Mouse (Mus musculus) limb, embryonic 15.5 days (tissue): ENCODE data around the gene St6galnac3. TPM values are rescaled to one million over a fixed set of nuclear protein-coding genes. Genes with fewer than 3 reads are reported as not detected.

Experiments
- ATAC-seq: fragments of 200-750 bp; cut with Nextera tagmentation; 2 replicates; pipeline ENCODE4 v1.8.0; 2017; ENCODE audit warnings: low read depth, moderate TSS enrichment; ENCODE audit not compliant: insufficient number of reproducible peaks, low FRiP score, low TSS enrichment
- H3K27ac ChIP-seq: fragments of 300-500 bp; sonication (generic); 2 replicates; pipeline ENCODE4 v1.5.1; 2015; ENCODE audit warnings: moderate library complexity, mild to moderate bottlenecking, inconsistent platforms
- H3K27me3 ChIP-seq: fragments of 300-500 bp; sonication (generic); 2 replicates; pipeline ENCODE4 v1.6.1; 2015; ENCODE audit warnings: inconsistent platforms
- H3K36me3 ChIP-seq: fragments of 300-500 bp; sonication (generic); 2 replicates; pipeline ENCODE4 v1.6.1; 2015; ENCODE audit warnings: inconsistent platforms
- H3K4me1 ChIP-seq: fragments of 300-500 bp; sonication (generic); 2 replicates; pipeline ENCODE4 v1.6.1; 2015; ENCODE audit warnings: inconsistent platforms
- H3K4me2 ChIP-seq: fragments of 300-500 bp; sonication (generic); 2 replicates; pipeline ENCODE4 v1.6.1; 2015; ENCODE audit warnings: mild to moderate bottlenecking, inconsistent platforms
- H3K4me3 ChIP-seq: fragments of 300-500 bp; sonication (generic); 2 replicates; pipeline ENCODE4 v1.5.1; 2015; ENCODE audit warnings: mild to moderate bottlenecking, inconsistent platforms
- H3K9ac ChIP-seq: fragments of 300-500 bp; sonication (generic); 2 replicates; pipeline ENCODE4 v1.6.1; 2015; ENCODE audit warnings: inconsistent platforms
- H3K9me3 ChIP-seq: fragments of 300-500 bp; sonication (generic); 2 replicates; pipeline ENCODE4 v1.6.1; 2016; ENCODE audit warnings: inconsistent platforms
- WGBS: fragments of 180-500 bp; shearing (Covaris S2); methylation state at CpG from one replicate; pipeline ENCODE4 v1.1.7; 2015; 5-methylcytosine and 5-hydroxymethylcytosine counted together
- polyA plus RNA-seq: library from polyadenylated mRNA; unstranded; fragments of >200 nt; fragmentation: Nextera tagmentation; extraction: Ambion mirVana; gene quantifications from 2 replicates; pipeline ENCODE4 v1.2.1, GENCODE M21; 2015

Gene St6galnac3
- polyA plus RNA-seq, 1 experiment from 2014 or later: 33.5 TPM

DNA sequence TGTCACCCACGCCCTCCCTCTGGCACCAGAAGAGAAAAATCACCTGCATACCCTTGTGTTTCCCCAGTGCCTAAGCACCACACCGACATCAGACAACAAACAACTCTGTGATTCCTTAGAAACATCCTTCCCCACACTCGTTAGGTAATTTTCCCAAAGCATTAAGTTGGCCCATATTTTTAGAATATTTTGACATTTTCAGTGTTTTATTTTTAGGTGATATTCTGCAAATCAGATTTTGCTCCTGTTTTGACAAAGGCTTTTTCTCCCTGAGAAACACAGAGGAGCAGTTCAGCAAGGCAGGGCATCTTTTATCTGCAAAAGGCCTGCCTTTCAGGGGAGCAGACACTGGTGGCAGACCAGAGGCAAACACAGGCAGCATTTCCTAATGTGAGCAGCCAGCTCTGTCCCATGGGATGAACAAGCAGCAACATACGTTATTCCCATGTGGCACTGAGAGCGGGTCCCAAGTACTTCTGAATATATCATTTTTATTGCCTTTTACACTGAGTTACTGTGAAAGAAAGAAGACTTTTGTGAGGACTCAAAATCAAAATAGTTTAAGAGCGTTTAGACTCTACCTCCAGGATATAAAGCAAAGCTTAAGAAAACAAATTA lies 199.7 kb downstream of the St6galnac3 start:
- Histone ChIP-seq H3K9me3 (no peaks in the 10 kb centered on the region), H3K36me3 (no peaks in the 10 kb centered on the region), H3K9ac (no peak overlapping the region), H3K4me2 (no peak overlapping the region), H3K27ac (no peak overlapping the region), H3K27me3 (no peaks in the 10 kb centered on the region), H3K4me1 (0 out of 2 replicates have a peak, but pooled peaks cover 2% of the 10 kb centered on the region), H3K4me3 (no peak overlapping the region)
- ATAC-seq: no peak
- WGBS: 55% methylated on average over 6 of the region's 6 CpGs

DNA sequence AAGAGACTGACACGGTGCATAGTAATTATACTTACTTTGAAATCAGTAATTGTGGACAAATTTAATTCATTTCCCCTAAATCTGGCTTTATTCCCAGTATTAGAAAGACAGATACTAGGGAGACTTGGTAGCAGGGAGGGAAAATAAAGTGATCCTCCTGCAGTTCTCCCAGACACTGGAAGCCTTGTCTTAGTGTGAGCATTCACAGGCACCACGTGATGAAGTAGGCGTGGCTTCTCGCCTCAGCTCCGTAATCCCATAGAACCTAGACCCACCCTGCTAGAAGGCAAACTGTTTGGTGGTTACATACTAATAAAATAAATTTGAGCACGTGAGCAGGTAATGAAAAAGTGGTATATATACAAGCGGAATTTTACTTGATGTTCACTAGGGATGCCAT lies 208.1 kb downstream of the St6galnac3 start:
- Histone ChIP-seq H3K4me3 (no peak overlapping the region), H3K9ac (no peak overlapping the region), H3K27ac (no peak overlapping the region), H3K27me3 (no peaks in the 10 kb centered on the region), H3K9me3 (peaks cover 4% of the 10 kb centered on the region; the same call in 1 of the 2 replicates), H3K36me3 (no peaks in the 10 kb centered on the region), H3K4me2 (no peak overlapping the region), H3K4me1 (0 out of 2 replicates have a peak, but pooled peaks cover 3% of the 10 kb centered on the region)
- no peak for ATAC-seq
- WGBS: 69% methylated on average over 7 of the region's 7 CpGs

DNA sequence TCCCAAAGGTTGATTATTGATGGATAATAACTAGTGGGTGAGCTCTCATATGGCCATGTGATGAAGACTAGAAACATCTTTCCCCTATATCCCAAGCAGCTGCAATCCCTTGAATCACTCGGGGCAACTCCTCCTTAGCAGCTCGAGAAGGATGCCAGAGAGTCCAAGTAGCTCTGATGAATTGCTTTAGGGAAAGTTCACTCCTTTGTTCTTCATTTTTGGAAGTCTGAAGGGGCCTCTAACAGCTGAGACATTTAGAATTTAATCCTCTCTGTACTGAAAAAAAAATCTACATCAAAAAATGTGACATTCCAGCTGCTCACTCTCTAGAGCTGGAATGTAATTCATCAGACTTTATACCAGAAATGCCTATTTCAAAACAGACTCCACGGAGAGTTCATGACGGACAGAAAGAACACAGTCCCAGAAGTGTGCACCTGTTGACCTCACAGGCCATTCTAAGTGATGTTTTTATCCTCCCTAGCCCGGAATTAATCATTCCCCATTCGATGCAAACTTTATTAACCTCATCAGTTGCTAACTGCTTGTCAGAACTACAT lies 211.4 kb downstream of the St6galnac3 start:
- Histone ChIP-seq H3K4me3 (no peak overlapping the region), H3K36me3 (no peaks in the 10 kb centered on the region), H3K4me2 (no peak overlapping the region), H3K9me3 (no peaks in the 10 kb centered on the region), H3K4me1 (0 out of 2 replicates have a peak, but pooled peaks cover 7% of the 10 kb centered on the region), H3K9ac (no peak overlapping the region), H3K27me3 (no peaks in the 10 kb centered on the region), H3K27ac (no peak overlapping the region)
- 47% methylated on average over 6 of the region's 6 CpGs for WGBS
- ATAC-seq: no peak

DNA sequence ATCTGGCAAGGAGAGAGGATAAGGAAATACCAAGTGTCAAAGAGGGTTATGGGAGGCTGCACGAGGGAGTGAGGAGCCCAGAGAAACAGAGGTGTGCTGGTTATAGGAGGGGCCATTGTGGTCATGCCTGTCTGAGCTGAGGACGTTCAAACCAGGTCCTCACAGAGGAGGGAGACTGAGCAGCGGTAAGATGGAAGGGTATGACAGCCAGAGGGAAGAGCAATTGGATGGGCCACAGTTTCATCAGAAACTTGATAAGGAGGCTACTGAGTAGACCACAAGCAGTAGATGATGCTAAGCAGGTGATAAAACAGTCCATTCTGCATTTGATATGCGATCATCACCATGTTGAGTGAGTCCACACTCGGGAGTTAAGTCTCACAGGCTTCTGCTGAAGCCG lies 212.4 kb downstream of the St6galnac3 start:
- H3K9ac ChIP-seq: no peak overlapping the region
- no peak overlapping the region for H3K4me3 ChIP-seq
- H3K36me3 ChIP-seq: no peaks in the 10 kb centered on the region
- no peaks in the 10 kb centered on the region for H3K9me3 ChIP-seq
- H3K4me2 ChIP-seq: no peak overlapping the region
- H3K27ac ChIP-seq: no peak overlapping the region
- 0 out of 2 replicates have a peak, but pooled peaks cover 7% of the 10 kb centered on the region for H3K4me1 ChIP-seq
- H3K27me3 ChIP-seq: no peaks in the 10 kb centered on the region
- 77% methylated on average over 6 of the region's 6 CpGs for WGBS
- no peak for ATAC-seq

DNA sequence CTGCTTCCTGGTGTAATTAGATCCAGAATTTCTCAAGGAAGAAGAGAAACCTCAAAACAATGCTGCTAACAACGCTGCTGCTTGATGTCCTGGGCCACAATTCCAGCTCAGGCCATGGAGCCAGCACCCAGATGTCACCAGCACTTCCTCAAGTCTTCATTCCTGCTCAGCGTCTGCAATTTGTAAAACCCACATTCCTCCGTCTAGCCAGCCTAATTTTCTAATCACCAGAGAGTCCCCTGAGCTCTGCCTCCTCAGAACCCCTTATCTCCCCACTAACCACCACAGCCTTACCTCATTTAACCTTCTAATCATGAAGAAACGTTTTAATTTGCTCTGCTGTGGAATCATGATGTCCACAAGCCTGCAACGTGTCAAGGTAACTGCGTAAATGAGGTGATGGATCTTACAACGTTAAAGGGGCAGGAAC lies 213.8 kb downstream of the St6galnac3 start:
- whole genome bisulfite sequencing: 24% methylated on average over 7 of the region's 7 CpGs
- Histone ChIP-seq H3K9me3 (no peaks in the 10 kb centered on the region), H3K27ac (no peak overlapping the region), H3K4me1 (0 out of 2 replicates have a peak, but pooled peaks cover 7% of the 10 kb centered on the region), H3K27me3 (no peaks in the 10 kb centered on the region), H3K4me2 (no peak overlapping the region), H3K9ac (no peak overlapping the region), H3K4me3 (no peak overlapping the region), H3K36me3 (no peaks in the 10 kb centered on the region)
- no peak for ATAC-seq

DNA sequence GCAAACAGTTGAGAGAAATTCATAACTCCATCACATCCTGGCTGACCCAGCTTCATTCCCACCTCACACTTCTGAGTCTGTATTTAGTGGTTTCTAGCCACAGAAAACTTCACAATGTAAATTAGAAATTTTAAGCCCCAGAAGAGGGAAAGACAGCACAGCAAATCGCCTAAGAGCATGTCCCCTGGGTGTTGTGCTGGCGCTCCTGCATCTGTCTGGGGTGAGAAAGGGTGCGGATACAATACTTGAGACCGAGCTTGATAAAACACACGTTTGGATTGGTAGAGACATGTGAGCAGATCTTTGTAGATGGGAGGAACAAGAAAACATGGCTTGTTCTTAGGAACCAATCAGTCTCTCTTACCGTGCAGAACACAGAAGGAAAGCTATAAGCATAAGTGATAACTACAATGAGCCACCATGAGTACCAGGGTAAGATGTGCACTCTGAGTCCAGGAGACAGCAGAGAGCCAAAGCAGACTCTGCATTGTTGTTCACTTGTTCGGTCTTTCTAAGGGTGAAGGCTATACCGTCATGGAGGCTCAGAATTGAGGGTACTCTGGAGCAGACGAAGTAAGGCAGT lies 214.8 kb downstream of the St6galnac3 start:
- Histone ChIP-seq H3K4me1 (0 out of 2 replicates have a peak, but pooled peaks cover 7% of the 10 kb centered on the region), H3K9ac (no peak overlapping the region), H3K27ac (no peak overlapping the region), H3K36me3 (no peaks in the 10 kb centered on the region), H3K4me2 (no peak overlapping the region), H3K9me3 (no peaks in the 10 kb centered on the region), H3K27me3 (no peaks in the 10 kb centered on the region), H3K4me3 (no peak overlapping the region)
- 85% methylated on average over 9 of the region's 9 CpGs for WGBS
- no peak for ATAC-seq

DNA sequence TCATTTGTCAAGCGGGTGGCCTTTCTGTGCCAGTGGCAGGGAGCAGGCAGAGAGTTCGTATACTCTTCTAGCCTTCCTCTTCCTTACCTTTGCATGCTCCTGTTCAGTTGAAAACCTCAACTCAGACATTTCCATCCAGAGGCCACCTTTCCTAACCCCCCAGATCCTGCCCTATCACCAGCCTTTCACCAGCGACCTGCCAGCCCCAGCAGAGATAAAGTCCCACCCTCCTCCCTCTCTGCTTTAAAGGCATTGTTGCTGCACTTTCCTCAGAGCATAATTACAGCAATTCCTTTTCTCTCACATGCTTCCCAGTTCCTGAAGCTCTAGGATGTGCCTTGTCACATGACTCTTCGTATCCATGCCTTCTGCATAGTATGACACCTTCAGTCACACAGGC lies 215.3 kb downstream of the St6galnac3 start:
- WGBS: 69% methylated on average over 4 of the region's 4 CpGs
- no peak for ATAC-seq

DNA sequence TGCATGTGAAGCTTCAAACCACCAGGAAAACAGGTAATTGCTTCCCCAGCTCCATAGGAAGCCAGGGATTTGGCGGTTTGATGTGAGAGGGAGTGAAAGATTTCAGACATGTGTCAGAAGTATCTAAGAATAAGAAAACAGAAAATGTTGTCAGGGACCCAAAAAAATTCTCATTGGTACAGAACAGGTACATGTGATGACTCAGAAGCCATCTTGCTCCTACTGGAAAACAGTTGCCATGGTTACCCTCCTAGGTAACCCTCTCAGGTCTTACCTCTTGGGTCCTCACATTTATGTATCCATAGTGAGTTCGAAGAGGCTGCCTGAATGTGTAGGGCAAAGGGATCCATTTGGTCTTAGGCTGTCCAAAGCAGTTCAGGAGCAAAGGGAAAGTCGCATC lies 215.9 kb downstream of the St6galnac3 start:
- no peak overlapping the region for H3K9ac ChIP-seq
- H3K4me2 ChIP-seq: no peak overlapping the region
- no peak for ATAC-seq

More for the DNA sequence above, 215.3 kb downstream of the St6galnac3 start:
- no peaks in the 10 kb centered on the region for H3K9me3 ChIP-seq
- H3K36me3 ChIP-seq: no peaks in the 10 kb centered on the region
- 0 out of 2 replicates have a peak, but pooled peaks cover 7% of the 10 kb centered on the region for H3K4me1 ChIP-seq
- H3K4me2 ChIP-seq: no peak overlapping the region
- H3K27me3 ChIP-seq: no peaks in the 10 kb centered on the region
- H3K4me3 ChIP-seq: no peak overlapping the region
- no peak overlapping the region for H3K27ac ChIP-seq
- H3K9ac ChIP-seq: no peak overlapping the region

DNA sequence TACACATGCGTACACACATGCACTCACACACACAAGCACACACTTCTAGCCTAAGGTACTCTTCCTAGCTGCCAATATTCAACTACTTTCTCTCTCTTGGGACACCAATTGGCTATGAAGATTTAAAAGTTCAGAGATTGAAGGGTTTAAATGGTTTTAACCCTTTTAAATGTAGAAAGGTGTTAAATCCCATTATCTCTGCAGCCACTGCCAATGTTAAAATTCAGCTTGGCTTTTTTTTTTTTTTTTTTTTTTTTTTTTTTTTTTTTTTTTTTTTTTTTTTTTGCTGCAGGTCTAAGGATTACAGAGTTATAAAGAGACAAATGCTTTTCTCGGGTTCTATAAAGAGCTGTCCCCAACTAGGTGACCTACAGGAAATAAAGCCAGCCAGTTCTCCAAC lies 216.4 kb downstream of the St6galnac3 start:
- no peak for ATAC-seq
- H3K27me3 ChIP-seq: no peaks in the 10 kb centered on the region
- 79% methylated on average over 2 of the region's 2 CpGs for WGBS
- H3K4me3 ChIP-seq: no peak overlapping the region
- H3K9ac ChIP-seq: no peak overlapping the region
- 0 out of 2 replicates have a peak, but pooled peaks cover 4% of the 10 kb centered on the region for H3K4me1 ChIP-seq
- no peak overlapping the region for H3K4me2 ChIP-seq
- H3K9me3 ChIP-seq: no peaks in the 10 kb centered on the region
- no peaks in the 10 kb centered on the region for H3K36me3 ChIP-seq
- H3K27ac ChIP-seq: no peak overlapping the region

More for the DNA sequence above, 215.9 kb downstream of the St6galnac3 start:
- H3K9me3 ChIP-seq: no peaks in the 10 kb centered on the region
- 85% methylated on average over 3 of the region's 3 CpGs for WGBS
- 0 out of 2 replicates have a peak, but pooled peaks cover 4% of the 10 kb centered on the region for H3K4me1 ChIP-seq
- no peak overlapping the region for H3K27ac ChIP-seq
- no peaks in the 10 kb centered on the region for H3K27me3 ChIP-seq
- H3K4me3 ChIP-seq: no peak overlapping the region
- no peaks in the 10 kb centered on the region for H3K36me3 ChIP-seq

DNA sequence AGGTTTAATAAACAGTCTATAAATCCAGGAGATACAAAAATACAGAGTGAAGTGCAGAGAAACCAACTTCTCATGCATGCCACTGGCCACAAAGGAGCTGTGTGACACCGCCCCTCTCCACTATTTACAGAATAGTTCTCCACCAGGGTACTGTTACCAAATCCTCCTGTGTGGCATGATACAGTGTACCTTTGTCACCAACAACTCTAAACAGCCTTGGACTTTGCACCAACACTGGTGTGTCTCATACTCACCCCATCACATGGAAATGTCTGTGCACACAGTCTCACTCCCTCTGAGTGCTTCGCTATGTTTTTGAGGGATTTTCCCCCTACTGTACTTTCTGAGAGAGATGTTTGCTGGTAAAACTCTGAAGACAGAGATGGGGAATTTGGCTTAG lies 217.4 kb downstream of the St6galnac3 start:
- no peaks in the 10 kb centered on the region for H3K27me3 ChIP-seq
- no peak overlapping the region for H3K27ac ChIP-seq
- no peak overlapping the region for H3K4me3 ChIP-seq
- WGBS: 94% methylated on average over 2 of the region's 2 CpGs
- no peaks in the 10 kb centered on the region for H3K9me3 ChIP-seq
- ATAC-seq: no peak
- H3K4me2 ChIP-seq: no peak overlapping the region
- no peak overlapping the region for H3K9ac ChIP-seq
- 0 out of 2 replicates have a peak, but pooled peaks cover 4% of the 10 kb centered on the region for H3K4me1 ChIP-seq
- no peaks in the 10 kb centered on the region for H3K36me3 ChIP-seq

DNA sequence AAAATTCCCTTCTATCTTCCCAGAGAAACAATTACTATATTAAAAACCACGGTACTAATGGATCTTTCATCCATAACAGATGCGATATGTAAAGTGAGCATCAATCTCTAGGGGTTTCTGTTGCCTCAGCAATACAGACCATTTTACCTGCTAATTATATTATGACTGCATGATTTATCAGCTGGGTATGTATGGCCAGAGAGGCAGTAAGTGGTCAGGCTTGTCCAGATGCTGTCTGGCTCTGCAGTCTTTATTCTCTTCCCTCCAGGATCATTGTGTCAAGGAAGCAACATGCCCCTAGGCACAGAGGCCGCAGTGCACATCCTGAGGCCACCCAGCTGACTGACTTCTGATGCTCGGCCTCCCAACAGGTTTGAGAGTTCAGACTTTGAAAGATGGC lies 222.5 kb downstream of the St6galnac3 start:
- H3K9me3 ChIP-seq: no peaks in the 10 kb centered on the region
- H3K27me3 ChIP-seq: no peaks in the 10 kb centered on the region
- no peak overlapping the region for H3K27ac ChIP-seq
- H3K36me3 ChIP-seq: no peaks in the 10 kb centered on the region
- H3K9ac ChIP-seq: no peak overlapping the region
- H3K4me3 ChIP-seq: no peak overlapping the region
- H3K4me2 ChIP-seq: no peak overlapping the region
- 69% methylated on average over 4 of the region's 4 CpGs for WGBS
- no peaks in the 10 kb centered on the region for H3K4me1 ChIP-seq
- ATAC-seq: no peak

DNA sequence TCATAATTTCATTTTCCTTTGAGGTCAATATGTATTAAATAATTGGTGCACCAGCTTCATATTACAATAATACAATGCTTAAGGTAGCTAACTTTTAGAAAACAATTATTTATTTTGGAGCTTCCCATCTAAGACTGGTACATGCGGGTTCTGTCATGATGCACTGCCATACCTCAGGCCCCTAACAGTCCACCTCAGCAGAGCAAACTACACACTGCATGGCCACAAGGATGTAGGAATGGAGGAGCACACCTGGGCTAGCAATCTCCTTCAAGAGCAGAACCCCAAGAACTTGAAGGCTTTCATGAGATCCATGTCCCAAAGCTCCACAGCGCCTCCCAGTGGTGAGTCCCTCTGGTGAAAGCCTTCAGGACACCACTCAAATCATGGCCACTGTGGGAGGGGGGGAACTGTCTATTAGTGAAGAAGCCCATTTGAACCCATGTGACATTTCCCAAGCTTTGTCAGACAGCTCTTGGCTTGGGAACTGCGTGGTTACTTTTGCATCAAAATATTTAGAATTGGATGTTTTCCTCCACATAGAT lies 223.6 kb downstream of the St6galnac3 start:
- H3K36me3 ChIP-seq: no peaks in the 10 kb centered on the region
- H3K4me3 ChIP-seq: no peak overlapping the region
- ATAC-seq: no peak
- H3K27me3 ChIP-seq: no peaks in the 10 kb centered on the region
- no peak overlapping the region for H3K27ac ChIP-seq
- H3K4me1 ChIP-seq: no peaks in the 10 kb centered on the region
- 63% methylated on average over 3 of the region's 3 CpGs for WGBS
- no peak overlapping the region for H3K4me2 ChIP-seq
- no peaks in the 10 kb centered on the region for H3K9me3 ChIP-seq
- no peak overlapping the region for H3K9ac ChIP-seq
